Mouse (Mus musculus) lung, postnatal 25 days (tissue): Measurements from ENCODE around the gene Cald1.

ENCODE experiments used
- DNase-seq: peaks from one replicate; pipeline ENCODE4 v3.0.0; 2022; ENCODE audit warnings: low spot score

Gene Cald1

GRCm38 (mm10) chr6:34671355-34671754 is 73.1 kb downstream of the Cald1 start:
- no peak for DNase-seq

- DNase-seq, result no peak
Measured at GRCm38 (mm10) chr6:34674416-34674815, 76.1 kb downstream of the Cald1 start.

GRCm38 (mm10) chr6:34674897-34675296 is 76.6 kb downstream of the Cald1 start:
- DNase-seq, result no peak

- DNase-seq, result no peak
Measured at GRCm38 (mm10) chr6:34682126-34682525, 83.8 kb downstream of the Cald1 start.

- DNase-seq, result peak; percentile 24
Measured at GRCm38 (mm10) chr6:34684886-34685285, 86.6 kb downstream of the Cald1 start.

GRCm38 (mm10) chr6:34688971-34689370 is 90.7 kb downstream of the Cald1 start:
- no peak for DNase-seq

GRCm38 (mm10) chr6:34691416-34691815 is 93.1 kb downstream of the Cald1 start:
- no peak for DNase-seq

GRCm38 (mm10) chr6:34694096-34694495 is 95.8 kb downstream of the Cald1 start:
- DNase-seq, result no peak

- no peak for DNase-seq
Measured at GRCm38 (mm10) chr6:34703421-34704120, 105.3 kb downstream of the Cald1 start.

GRCm38 (mm10) chr6:34707521-34707920 is 109.2 kb downstream of the Cald1 start:
- no peak for DNase-seq

GRCm38 (mm10) chr6:34708650-34709265 is 110.5 kb downstream of the Cald1 start:
- peak; percentile 34 for DNase-seq

GRCm38 (mm10) chr6:34709289-34709688 is 111.0 kb downstream of the Cald1 start:
- DNase-seq, result peak; percentile 77

GRCm38 (mm10) chr6:34709946-34710682 is 111.8 kb downstream of the Cald1 start:
- DNase-seq, result peak; percentile 17

- no peak for DNase-seq
Measured at GRCm38 (mm10) chr6:34710848-34711247, 112.5 kb downstream of the Cald1 start.

GRCm38 (mm10) chr6:34711620-34712019 is 113.3 kb downstream of the Cald1 start:
- DNase-seq, result no peak

- DNase-seq, result no peak
Measured at GRCm38 (mm10) chr6:34713169-34713568, 114.9 kb downstream of the Cald1 start.

- no peak for DNase-seq
Measured at GRCm38 (mm10) chr6:34713777-34714176, 115.5 kb downstream of the Cald1 start.

- DNase-seq, result peak; percentile 52
Measured at GRCm38 (mm10) chr6:34714612-34715011, 116.3 kb downstream of the Cald1 start.

- no peak for DNase-seq
Measured at GRCm38 (mm10) chr6:34716206-34716887, 118.0 kb downstream of the Cald1 start.

GRCm38 (mm10) chr6:34716888-34717635 is 118.8 kb downstream of the Cald1 start:
- peak; percentile 47 for DNase-seq

GRCm38 (mm10) chr6:34717651-34718050 is 119.4 kb downstream of the Cald1 start:
- no peak for DNase-seq
